Mouse (Mus musculus): Measurements from ENCODE around the gene Abhd10. TPM values are rescaled to one million over a fixed set of nuclear protein-coding genes. Genes with fewer than 3 reads are reported as not detected.

Gene Abhd10
- 44.2 and 50.4 TPM in 2 replicates for polyA plus RNA-seq (2015; fragmentation: Nextera tagmentation; extraction: Ambion mirVana)

GRCm38 (mm10) chr16:45742615-45743476, at the start of gene Abhd10:
TSS of gene Abhd10 (minus strand) at chr16:45742955.
- H3K27ac ChIP-seq = peak within 1 kb of the TSS; percentile 93
- H3K9me3 ChIP-seq (replicated peaks) = no peaks in the 10 kb centered on the region
- under 1% methylated on average over 50 of the region's 51 CpGs for WGBS
- peaks cover 17% of the 10 kb centered on the region for H3K4me1 ChIP-seq
- H3K36me3 ChIP-seq (ENCODE audit: poor library complexity, severe bottlenecking) = peaks cover 11% of the 10 kb centered on the region
- peak; percentile 97 for ATAC-seq
- H3K4me2 ChIP-seq = peak within 1 kb of the TSS; percentile 61
- H3K4me3 ChIP-seq = peak within 1 kb of the TSS; percentile 80
- H3K9ac ChIP-seq = peak within 1 kb of the TSS; percentile 93
- no peaks in the 10 kb centered on the region for H3K27me3 ChIP-seq

- no peak overlapping the region for H3K4me2 ChIP-seq
- H3K27ac ChIP-seq = no peak overlapping the region
- H3K4me1 ChIP-seq = no peaks in the 10 kb centered on the region
- H3K4me3 ChIP-seq = no peak overlapping the region
- no peaks in the 10 kb centered on the region for H3K27me3 ChIP-seq
- no peaks in the 10 kb centered on the region for H3K9me3 ChIP-seq (replicated peaks)
- ATAC-seq = no peak
- 0 out of 2 replicates have a peak, but pooled peaks cover 6% of the 10 kb centered on the region for H3K36me3 ChIP-seq (ENCODE audit: poor library complexity, severe bottlenecking)
- 60% methylated on average over 5 of the region's 5 CpGs for WGBS
- H3K9ac ChIP-seq = no peak overlapping the region
Measured at GRCm38 (mm10) chr16:45791286-45791685, 48.5 kb upstream of the Abhd10 start.

GRCm38 (mm10) chr16:45789311-45789710, 46.6 kb upstream of the Abhd10 start:
- no peaks in the 10 kb centered on the region for H3K27me3 ChIP-seq
- H3K4me2 ChIP-seq = no peak overlapping the region

GRCm38 (mm10) chr16:45787650-45788049, 44.9 kb upstream of the Abhd10 start:
- H3K4me3 ChIP-seq = no peak overlapping the region
- WGBS = 93% methylated on average over 6 of the region's 6 CpGs
- H3K27ac ChIP-seq = no peak overlapping the region
- 0 out of 2 replicates have a peak, but pooled peaks cover 6% of the 10 kb centered on the region for H3K36me3 ChIP-seq (ENCODE audit: poor library complexity, severe bottlenecking)
- no peaks in the 10 kb centered on the region for H3K27me3 ChIP-seq
- no peak for ATAC-seq
- H3K4me1 ChIP-seq = no peaks in the 10 kb centered on the region
- no peak overlapping the region for H3K4me2 ChIP-seq
- no peak overlapping the region for H3K9ac ChIP-seq
- H3K9me3 ChIP-seq (replicated peaks) = no peaks in the 10 kb centered on the region

More at GRCm38 (mm10) chr16:45789311-45789710, 46.6 kb upstream of the Abhd10 start:
- Histone ChIP-seq H3K9ac (no peak overlapping the region), H3K4me1 (no peaks in the 10 kb centered on the region), H3K9me3 (replicated peaks) (no peaks in the 10 kb centered on the region), H3K27ac (no peak overlapping the region), H3K36me3 (ENCODE audit: poor library complexity, severe bottlenecking) (0 out of 2 replicates have a peak, but pooled peaks cover 6% of the 10 kb centered on the region), H3K4me3 (no peak overlapping the region)
- ATAC-seq = no peak
- WGBS = 68% methylated on average over 2 of the region's 2 CpGs

- no peak for ATAC-seq
- no peak overlapping the region for H3K9ac ChIP-seq
- H3K4me2 ChIP-seq = no peak overlapping the region
- 47% methylated on average over 8 of the region's 8 CpGs for WGBS
- H3K4me3 ChIP-seq = no peak overlapping the region
- no peaks in the 10 kb centered on the region for H3K4me1 ChIP-seq
- H3K36me3 ChIP-seq (ENCODE audit: poor library complexity, severe bottlenecking) = 0 out of 2 replicates have a peak, but pooled peaks cover 6% of the 10 kb centered on the region
- H3K9me3 ChIP-seq (replicated peaks) = no peaks in the 10 kb centered on the region
- no peak overlapping the region for H3K27ac ChIP-seq
- H3K27me3 ChIP-seq = no peaks in the 10 kb centered on the region
Measured at GRCm38 (mm10) chr16:45786639-45787038, 43.9 kb upstream of the Abhd10 start.

- H3K4me2 ChIP-seq = no peak overlapping the region
- H3K9ac ChIP-seq = no peak overlapping the region
- H3K36me3 ChIP-seq (ENCODE audit: poor library complexity, severe bottlenecking) = peaks cover 28% of the 10 kb centered on the region
- no peak overlapping the region for H3K27ac ChIP-seq
- 76% methylated on average over 6 of the region's 6 CpGs for WGBS
- no peak for ATAC-seq
- no peaks in the 10 kb centered on the region for H3K4me1 ChIP-seq
- no peaks in the 10 kb centered on the region for H3K27me3 ChIP-seq
- H3K9me3 ChIP-seq (replicated peaks) = no peaks in the 10 kb centered on the region
- H3K4me3 ChIP-seq = no peak overlapping the region
Measured at GRCm38 (mm10) chr16:45780001-45780400, 37.2 kb upstream of the Abhd10 start.

- no peak overlapping the region for H3K27ac ChIP-seq
- H3K4me1 ChIP-seq = no peaks in the 10 kb centered on the region
- H3K27me3 ChIP-seq = no peaks in the 10 kb centered on the region
- 80% methylated on average over 5 of the region's 5 CpGs for WGBS
- no peak overlapping the region for H3K4me3 ChIP-seq
- H3K9ac ChIP-seq = no peak overlapping the region
- peaks cover 28% of the 10 kb centered on the region for H3K36me3 ChIP-seq (ENCODE audit: poor library complexity, severe bottlenecking)
- ATAC-seq = no peak
- H3K4me2 ChIP-seq = no peak overlapping the region
- H3K9me3 ChIP-seq (replicated peaks) = no peaks in the 10 kb centered on the region
Measured at GRCm38 (mm10) chr16:45774813-45775212, 32.1 kb upstream of the Abhd10 start.

- Histone ChIP-seq H3K4me3 (no peak overlapping the region), H3K4me2 (no peak overlapping the region), H3K9me3 (replicated peaks) (no peaks in the 10 kb centered on the region), H3K27me3 (no peaks in the 10 kb centered on the region), H3K4me1 (peaks cover 14% of the 10 kb centered on the region), H3K27ac (no peak overlapping the region), H3K9ac (no peak overlapping the region), H3K36me3 (ENCODE audit: poor library complexity, severe bottlenecking) (peaks cover 9% of the 10 kb centered on the region)
- 95% methylated on average over 6 of the region's 6 CpGs for WGBS
- ATAC-seq = no peak
Measured at GRCm38 (mm10) chr16:45770914-45771313, 28.2 kb upstream of the Abhd10 start.

GRCm38 (mm10) chr16:45767853-45768640, 25.3 kb upstream of the Abhd10 start:
- peaks cover 5% of the 10 kb centered on the region for H3K36me3 ChIP-seq (ENCODE audit: poor library complexity, severe bottlenecking)
- no peak overlapping the region for H3K4me2 ChIP-seq
- no peak overlapping the region for H3K9ac ChIP-seq
- no peaks in the 10 kb centered on the region for H3K9me3 ChIP-seq (replicated peaks)
- H3K4me1 ChIP-seq = peaks cover 14% of the 10 kb centered on the region
- H3K4me3 ChIP-seq = no peak overlapping the region
- no peaks in the 10 kb centered on the region for H3K27me3 ChIP-seq
- peak; percentile 83 for ATAC-seq
- 62% methylated on average over 10 of the region's 10 CpGs for WGBS
- no peak overlapping the region for H3K27ac ChIP-seq

GRCm38 (mm10) chr16:45767434-45767833, 24.7 kb upstream of the Abhd10 start:
- Histone ChIP-seq H3K9ac (no peak overlapping the region), H3K4me1 (peaks cover 14% of the 10 kb centered on the region), H3K9me3 (replicated peaks) (no peaks in the 10 kb centered on the region), H3K27me3 (no peaks in the 10 kb centered on the region), H3K36me3 (ENCODE audit: poor library complexity, severe bottlenecking) (peaks cover 5% of the 10 kb centered on the region), H3K27ac (no peak overlapping the region), H3K4me2 (no peak overlapping the region), H3K4me3 (no peak overlapping the region)
- 49% methylated on average over 4 of the region's 4 CpGs for WGBS
- 0 out of 2 replicates have a peak, but pooled peaks have one; percentile 37 for ATAC-seq

- Histone ChIP-seq H3K4me3 (no peak overlapping the region), H3K9ac (no peak overlapping the region), H3K27ac (no peak overlapping the region), H3K9me3 (replicated peaks) (no peaks in the 10 kb centered on the region), H3K36me3 (ENCODE audit: poor library complexity, severe bottlenecking) (peaks cover 5% of the 10 kb centered on the region), H3K4me2 (no peak overlapping the region), H3K4me1 (peaks cover 14% of the 10 kb centered on the region), H3K27me3 (no peaks in the 10 kb centered on the region)
- 89% methylated on average over 7 of the region's 7 CpGs for WGBS
- no peak for ATAC-seq
Measured at GRCm38 (mm10) chr16:45765801-45766494, 23.2 kb upstream of the Abhd10 start.
